Mouse (Mus musculus) brain, embryonic 14.5 days (tissue): Measurements from ENCODE around the gene Nup133.

Experiments used
- CTCF ChIP-seq: fragments of 200-500 bp; IDR thresholded peaks from 2 replicates; pipeline ENCODE4 v1.5.1; 2012; ENCODE audit warnings: inconsistent platforms, mild to moderate bottlenecking, moderate library complexity, borderline replicate concordance; ENCODE audit not compliant: insufficient read depth, insufficient read length; ENCODE audit errors: extremely low read depth
- POLR2A ChIP-seq: fragments of 200-500 bp; IDR thresholded peaks from 2 replicates; pipeline ENCODE4 v1.6.1; 2012; ENCODE audit warnings: mild to moderate bottlenecking, inconsistent platforms, borderline replicate concordance; ENCODE audit not compliant: poor library complexity, insufficient read depth, insufficient read length, severe bottlenecking; ENCODE audit errors: extremely low read depth

DNA sequence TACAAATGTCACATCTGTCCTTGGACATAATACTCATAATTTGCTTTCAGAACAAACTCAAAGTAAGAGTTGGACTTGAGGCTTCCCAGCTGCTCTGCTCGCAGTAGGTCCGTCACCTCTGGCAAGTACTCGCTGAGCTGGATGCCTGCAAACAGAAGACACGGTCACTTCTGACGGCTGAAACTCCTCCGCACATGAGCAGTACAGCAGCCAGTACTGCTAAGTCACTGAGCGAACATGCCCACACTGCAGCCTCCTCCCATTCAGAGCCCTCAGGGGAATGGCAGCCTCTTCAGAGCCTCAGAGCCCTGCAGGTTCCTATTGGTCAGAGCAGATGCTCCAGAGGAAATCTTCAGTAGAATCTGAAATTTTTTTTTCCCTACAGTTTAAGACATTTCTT lies 49.7 kb downstream of the Nup133 start:
- TF ChIP-seq CTCF = no peak
- no peak for TF ChIP-seq POLR2A
